Mouse (Mus musculus): ENCODE results near the gene Dffb.

DNA sequence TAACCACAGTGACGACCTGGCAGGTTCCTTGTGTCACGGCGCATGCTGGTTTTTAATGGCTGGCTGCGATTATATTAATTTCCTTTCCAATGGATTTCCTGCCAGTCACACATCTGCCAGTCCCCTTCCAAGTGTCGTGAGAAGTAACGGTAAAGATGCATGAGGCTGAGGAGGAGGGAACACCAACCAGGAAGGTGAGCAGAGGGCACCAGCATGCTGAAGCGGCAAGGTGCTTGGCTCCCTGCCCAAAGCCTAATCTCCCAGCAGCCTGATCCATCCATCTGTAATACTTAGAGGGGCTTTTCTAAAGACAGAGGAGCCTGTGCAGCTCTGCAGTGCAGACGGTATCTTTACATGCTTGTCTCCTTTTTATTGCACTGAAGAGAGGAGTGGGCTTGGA, 19.3 kb downstream of the Dffb start:
- TF ChIP-seq CTCF (IDR thresholded peaks at IDR 0.05; ENCODE audit: low read depth) (no peak), EP300 (optimal IDR thresholded peaks at IDR 0.05) (no peak)

All from stomach, postnatal 0 days (tissue).